Mouse (Mus musculus) retina, postnatal 1 day (tissue): Measurements from ENCODE around the gene Galp.
A peak's percentile ranks its signal among the peaks of the same experiment; 100 is the strongest.
"Not testable (repeated sequence)": the region's sequence is repeated elsewhere in the genome, so short reads cannot be mapped to it uniquely, and the experiment has no call there.

Experiments
- DNase-seq: peaks from one replicate; pipeline ENCODE4 v3.0.0-alpha.2; 2012

Gene Galp

GRCm38 (mm10) chr7:6182882-6183281, 14.0 kb upstream of the Galp start:
- DNase-seq: no peak

DNA sequence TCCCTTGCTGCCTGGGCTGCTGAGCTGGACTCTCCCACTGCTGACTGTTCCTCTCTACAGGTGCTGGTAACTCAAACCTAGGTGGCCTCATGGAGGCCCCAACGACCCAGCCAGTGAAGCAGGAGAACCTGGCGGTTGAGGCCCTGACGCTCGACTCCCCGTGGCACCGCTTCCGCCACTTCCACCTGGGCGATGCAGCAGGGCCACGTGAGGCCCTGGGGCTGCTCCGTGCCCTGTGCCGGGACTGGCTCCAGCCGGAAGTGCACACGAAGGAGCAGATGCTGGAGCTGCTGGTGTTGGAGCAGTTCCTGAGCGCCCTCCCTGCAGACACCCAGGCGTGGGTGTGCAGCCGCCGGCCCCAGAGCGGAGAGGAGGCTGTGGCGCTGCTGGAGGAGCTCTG, 13.1 kb upstream of the Galp start:
- DNase-seq: no peak

DNA sequence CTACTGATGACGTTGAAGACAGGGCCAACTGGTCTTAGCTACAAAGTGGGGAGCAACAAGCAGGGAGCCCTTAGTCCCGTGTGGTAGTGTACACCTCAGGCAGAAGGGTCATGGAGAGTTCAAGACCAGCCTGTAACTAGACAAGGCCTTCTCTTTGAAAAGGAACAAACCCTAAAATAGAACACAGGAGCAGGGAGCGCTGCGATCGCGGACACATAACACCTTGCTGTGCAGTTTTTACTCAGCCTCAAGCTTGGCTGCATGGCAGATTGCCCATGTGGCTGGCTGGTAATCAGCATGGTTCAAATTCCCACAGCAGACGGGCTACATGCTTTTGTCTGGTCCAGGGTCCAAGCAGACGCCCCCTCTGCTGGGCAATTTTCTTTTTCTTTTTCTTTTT, 12.4 kb upstream of the Galp start:
- no peak for DNase-seq

- DNase-seq: no peak
Measured at GRCm38 (mm10) chr7:6185391-6185790, 11.5 kb upstream of the Galp start.

DNA sequence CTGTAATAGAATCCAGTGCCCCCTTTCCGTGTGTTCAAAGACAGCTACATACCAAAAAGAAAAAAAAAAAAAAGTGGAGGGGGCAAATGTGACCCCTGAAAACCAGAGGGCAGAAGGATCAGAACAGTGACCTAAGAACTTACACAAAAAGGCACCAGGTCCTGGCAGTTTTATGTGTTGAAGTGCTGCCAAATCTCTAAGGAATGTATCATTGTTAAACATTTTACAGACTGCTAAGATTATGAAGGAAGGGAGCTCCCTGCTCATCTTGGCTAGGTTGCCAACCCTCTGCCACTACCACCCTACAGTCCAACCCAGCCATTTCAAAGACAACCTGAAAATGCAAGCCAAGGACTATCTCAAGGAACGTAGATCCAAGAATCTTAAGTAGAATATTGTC, 10.7 kb upstream of the Galp start:
- no peak for DNase-seq

DNA sequence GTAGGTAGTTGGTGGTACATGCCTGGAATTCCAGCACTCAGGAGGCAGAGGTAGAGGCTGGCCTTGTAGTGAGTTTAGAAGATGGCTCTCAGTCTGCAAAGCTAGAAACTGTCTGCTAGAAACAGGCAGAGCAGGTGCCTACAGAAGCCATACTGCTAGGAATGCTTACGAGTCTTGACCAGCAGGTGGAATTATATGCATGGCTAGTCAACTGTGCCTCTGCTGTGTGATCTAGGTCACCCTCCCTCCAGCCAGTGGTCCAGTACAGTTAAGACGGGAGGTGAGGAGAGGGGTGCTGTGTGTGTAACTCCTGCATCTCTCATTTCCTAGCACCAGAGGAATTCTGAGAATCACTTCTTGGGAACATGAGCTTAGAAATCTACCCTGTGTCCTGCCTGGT, 10.1 kb upstream of the Galp start:
- no peak for DNase-seq

- DNase-seq: no peak
Measured at GRCm38 (mm10) chr7:6189542-6189941, 7.3 kb upstream of the Galp start.

DNA sequence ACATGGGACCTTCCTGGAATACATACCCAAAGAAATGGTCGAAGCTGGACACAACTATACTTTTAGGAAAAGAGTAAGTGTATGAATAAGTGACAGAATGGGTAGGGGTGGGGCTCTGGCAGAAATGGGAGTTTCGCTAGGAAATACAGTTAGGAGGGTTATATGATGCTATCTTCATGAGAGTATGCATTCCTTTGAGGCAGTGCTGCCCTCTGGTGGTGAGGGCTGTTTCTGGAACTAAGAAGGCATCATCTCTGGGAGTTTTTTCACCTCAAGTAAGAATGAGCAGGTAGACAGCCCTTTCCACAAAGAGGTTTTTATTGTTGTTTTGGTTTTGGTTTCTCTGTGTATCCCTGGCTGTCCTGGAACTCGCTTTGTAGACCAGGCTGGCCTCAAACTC, 5.5 kb upstream of the Galp start:
- peak; percentile 78 for DNase-seq

DNA sequence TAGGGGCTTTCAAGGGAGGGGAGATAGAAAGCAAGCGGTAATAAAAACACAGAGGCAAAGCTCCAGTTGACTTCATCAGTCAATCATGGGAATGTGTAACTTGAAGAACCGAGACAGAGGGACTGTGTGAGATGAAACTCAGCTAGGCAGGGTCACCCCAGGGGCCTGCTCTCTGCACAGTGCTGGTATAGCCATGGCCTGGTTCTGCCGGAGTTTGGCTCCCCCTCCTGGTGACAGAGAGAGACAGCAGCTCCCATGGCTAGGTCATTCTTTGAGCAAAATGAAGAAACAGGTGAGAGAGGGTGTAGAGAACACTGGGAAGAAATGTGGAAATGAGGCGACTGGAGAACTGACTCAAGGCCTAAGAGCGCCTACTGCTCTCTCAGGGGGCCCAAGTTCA, 2.8 kb upstream of the Galp start:
- peak; percentile 80 for DNase-seq

DNA sequence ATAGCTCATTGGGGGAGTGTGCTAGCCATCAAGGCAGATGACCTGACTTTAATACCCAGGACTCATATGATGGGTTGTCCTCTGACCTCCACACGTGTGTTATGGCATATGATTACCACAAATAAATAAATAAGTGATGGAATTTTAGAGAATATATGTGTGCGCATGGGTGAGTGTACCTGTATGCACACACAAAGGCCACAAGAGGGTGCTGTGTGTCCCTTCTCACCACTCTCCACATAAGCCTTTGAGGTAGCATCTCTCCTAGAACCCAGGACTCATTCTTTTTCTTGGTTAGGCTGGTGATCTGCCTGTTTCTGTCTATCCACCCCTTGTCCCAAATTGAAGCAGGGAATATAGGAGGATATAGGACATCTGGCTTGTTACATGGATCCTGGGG, 1.1 kb upstream of the Galp start:
- no peak for DNase-seq

- DNase-seq: no peak
Measured at GRCm38 (mm10) chr7:6204200-6204599, 7.3 kb downstream of the Galp start.

GRCm38 (mm10) chr7:6213144-6213543, 16.3 kb downstream of the Galp start:
- no peak for DNase-seq

DNA sequence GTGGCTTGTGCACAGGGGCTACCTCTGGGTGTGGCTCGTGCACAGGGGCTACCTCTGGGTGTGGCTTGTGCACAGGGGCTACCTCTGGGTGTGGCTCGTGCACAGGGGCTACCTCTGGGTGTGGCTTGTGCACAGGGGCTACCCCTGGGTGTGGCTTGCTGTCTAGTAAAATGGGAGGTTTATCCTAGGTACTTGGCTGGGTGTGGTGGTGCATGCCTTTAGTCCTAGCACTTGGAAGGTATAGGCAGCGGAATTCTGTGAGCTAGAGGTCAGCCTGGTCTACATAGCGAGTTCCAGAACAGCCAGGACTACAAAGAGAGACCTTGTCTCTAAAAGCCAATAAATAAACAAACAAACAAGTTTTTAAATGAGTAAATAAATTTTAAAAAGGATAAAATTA, 17.8 kb downstream of the Galp start:
- DNase-seq: not testable (repeated sequence)

GRCm38 (mm10) chr7:6220147-6220546, 23.3 kb downstream of the Galp start:
- DNase-seq: no peak

DNA sequence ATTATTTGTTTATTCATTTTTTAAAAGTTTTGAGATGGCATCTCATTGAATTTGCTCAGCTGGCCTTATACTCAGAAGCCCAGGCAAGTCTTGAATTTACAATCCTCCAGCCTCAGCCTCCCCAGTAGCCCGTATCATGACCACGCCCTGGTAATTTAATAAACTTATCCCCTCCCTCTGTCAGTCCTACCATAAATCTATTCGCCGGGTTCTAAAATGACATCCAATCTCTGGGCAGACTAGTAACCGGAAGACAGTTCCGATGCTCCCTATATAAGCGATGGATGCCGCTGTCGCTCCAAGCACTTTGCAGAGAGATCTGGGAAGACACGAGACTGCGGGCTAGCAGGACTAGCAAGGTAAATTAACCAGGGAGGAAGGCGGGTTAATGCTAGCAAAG, 25.1 kb downstream of the Galp start, which contains the start of gene Zscan5b:
TSS of gene Zscan5b (plus strand) at position 301 of the 400 bp plus-strand sequence.
- DNase-seq: no peak

DNA sequence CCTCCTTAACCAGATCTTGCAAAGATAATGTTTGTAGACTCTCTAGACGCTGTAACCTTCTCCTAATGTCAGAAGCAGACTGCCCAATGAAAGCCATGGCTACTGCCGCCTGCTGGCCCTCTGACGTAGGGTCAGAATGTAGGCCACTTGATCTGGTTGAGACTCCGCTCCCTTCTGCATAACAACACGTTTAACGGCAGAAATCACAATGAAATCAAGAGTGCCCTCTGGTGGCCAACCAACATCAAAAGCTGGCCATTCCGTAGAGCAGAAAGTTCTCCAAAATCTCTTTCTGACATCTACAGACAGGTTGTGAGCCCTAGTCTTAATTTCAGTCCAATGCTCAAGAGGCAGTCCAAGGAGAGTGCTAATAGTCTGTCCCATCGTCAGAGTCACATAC, 31.6 kb downstream of the Galp start:
- DNase-seq: peak; percentile 32

DNA sequence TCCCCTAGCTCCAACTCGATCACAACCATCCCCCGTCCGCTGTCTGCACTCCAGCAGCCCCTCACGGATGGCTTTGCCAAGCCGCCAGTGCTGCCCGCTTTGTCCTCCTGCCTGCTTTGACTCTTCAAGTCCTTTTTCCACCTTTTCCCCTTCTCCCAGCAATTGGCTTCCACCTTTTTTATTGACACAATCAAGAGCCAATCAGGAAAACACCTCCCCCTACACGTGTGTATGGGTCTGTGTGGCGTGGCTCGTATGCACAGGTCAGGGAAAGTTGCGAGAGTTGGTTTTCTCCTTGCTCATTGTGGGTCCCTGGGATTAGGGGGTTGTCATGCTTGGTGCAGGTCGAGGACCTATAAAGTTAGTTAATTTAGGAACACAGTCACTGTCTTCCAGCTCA, 42.9 kb downstream of the Galp start:
- no peak for DNase-seq

DNA sequence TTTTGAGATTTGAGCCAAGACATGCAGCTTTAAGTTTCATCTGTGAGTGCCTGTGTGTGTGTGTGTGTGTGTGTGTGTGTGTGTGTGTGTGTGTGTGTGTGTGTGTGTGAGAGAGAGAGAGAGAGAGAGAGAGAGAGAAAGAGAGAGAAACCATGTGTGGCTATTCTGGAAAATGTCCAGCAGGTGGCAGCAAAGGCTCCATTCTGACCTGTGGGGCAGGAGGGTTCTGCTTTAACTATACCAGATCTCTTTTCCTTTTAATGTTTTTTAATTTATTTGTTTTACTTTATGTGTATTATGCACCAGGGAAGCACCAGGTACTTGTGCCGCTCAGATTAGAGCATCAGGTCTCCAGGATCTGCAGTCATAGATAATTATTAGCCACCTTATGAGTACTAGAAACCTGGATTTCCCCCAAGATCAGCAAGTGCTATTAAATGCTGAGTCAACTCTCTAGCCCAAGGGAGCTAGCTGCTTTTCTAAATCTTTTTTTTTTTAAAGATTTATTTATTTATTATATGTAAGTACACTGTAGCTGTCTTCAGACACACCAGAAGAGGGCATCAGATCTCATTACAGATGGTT, 44.0 kb downstream of the Galp start:
- peak; percentile 68 for DNase-seq

DNA sequence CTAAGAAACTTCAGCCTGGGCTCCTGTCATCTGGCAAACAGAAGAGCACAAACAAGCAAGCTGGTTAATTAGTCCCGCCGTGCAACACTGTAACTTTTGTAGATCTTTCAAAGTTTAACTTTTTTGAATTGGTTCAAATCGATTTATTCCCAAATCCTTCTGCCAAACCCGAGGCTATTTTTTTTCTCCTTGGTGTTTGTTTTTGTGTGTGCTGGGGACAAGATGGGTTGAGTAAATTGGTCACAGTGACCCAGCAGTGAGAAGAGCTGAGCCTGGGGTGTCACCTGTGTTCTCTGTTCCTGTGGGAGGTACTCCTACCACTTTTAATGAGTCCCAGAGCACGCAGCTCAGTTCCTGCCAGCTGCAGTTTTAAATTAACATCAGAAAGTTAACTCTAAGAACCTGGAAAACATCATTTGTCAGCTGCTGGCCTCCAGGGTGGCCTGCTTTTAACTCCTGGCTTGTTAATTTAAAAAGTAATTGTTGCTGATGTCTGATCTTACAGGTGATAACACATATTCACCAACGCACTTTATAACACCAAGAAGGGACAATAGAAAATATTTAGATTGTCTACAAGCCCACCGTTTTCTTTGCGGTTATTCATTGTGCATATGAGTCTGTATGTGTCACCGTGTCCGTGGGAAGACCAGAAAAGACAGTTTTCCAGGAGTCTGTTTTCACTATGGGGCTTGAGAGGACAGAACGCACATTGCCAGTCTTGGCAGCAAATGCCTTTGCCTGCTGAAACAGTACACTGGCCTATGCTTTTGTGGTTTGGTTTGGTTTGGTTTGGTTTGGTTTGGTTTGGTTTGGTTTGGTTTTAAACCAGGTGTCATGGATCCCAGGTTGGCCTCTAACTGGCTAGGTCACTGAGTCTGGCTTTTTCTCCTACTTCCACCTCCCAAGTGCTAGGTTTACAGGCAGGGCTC, 47.7 kb downstream of the Galp start:
- DNase-seq: no peak

- no peak for DNase-seq
Measured at GRCm38 (mm10) chr7:6252410-6252809, 55.5 kb downstream of the Galp start, which contains the start of gene Epp13. Epp13 (plus strand) TSS chr7:6252710.

GRCm38 (mm10) chr7:6254451-6254850, 57.6 kb downstream of the Galp start:
- DNase-seq: no peak

- no peak for DNase-seq
Measured at GRCm38 (mm10) chr7:6257386-6257785, 60.5 kb downstream of the Galp start.

- no peak for DNase-seq
Measured at GRCm38 (mm10) chr7:6258232-6259220, 61.6 kb downstream of the Galp start.
